Mouse (Mus musculus): ENCODE measurements around the gene Cers6.

DNA sequence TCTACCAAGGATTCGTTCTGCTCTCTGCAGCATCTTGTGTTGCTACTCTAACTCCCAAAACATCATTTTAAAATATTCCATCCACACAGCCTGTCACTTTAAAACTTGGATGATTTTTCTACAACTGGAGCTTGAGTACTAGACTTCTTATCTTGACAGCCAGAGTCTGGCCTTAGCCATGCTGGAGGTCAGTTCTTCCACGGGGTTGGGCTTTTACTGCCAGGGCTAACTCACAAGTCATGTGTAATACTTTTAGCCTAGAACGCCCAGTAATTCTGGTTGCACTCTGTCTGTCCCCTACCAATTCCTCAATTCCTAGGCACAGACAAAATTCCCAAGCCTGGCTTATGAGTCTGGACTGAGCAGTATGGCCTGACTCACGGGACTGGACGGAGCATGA lies 88.5 kb downstream of the Cers6 start:
- TF ChIP-seq CTCF (IDR thresholded peaks at IDR 0.05; ENCODE audit: low read depth) (no peak), EP300 (IDR thresholded peaks at IDR 0.05; ENCODE audit: low read depth) (no peak)

Measured in liver, embryonic 14.5 days (tissue).